Mouse (Mus musculus): Measurements from ENCODE around the gene Acoxl.

The Acoxl gene

DNA sequence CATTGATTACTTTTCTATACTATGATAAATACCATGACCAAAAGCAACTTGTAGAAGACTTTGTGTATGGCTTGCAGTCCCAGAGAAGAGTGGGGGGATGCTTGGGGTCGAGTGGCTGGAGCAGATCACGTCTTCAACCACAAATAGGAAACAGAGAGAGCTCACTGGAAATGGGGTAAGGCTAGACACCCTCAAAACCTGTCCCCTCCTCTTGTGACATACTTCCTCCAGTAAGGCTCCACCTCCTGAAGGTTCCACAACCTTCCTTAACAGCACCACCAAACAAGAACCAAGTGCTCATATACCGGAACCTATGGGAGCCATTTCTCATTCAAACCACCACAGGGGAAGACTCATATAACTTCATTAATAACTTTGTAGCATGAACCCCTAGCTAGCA lies 331.9 kb downstream of the Acoxl start:
- in situ Hi-C loops (cut with MseI, MboI) = no loop called here

DNA sequence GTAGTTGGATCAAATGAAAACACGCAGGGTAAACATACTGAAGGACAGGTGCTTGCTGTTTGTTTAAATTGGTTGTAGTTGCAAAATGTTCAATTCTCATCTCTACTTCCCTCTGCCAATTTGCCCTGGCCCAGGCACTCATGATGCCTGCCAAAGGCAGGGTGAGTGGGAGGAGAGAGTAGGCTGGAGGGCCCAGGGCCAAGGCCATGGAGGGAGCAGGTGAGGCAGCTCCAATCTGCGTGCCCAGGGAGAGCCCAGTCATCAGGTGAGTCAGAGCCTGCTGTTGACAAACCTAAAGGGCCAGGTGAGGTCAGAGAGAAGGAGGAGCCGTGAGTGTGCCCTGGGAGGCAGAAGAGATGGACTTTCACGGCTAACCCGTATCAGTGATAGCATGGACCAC lies 333.6 kb downstream of the Acoxl start:
- in situ Hi-C loops (cut with MseI, MboI) = no loop called here

Measured in mouse trophoblast stem cell (cell line).